Mouse (Mus musculus) embryo, embryonic 10 days (tissue): Measurements from ENCODE around the gene Gm21739.
"Not testable (repeated sequence)": the region's sequence is repeated elsewhere in the genome, so short reads cannot be mapped to it uniquely, and the experiment has no call there.

ENCODE experiments used
- DNase-seq: peaks from one replicate; pipeline ENCODE4 v3.0.0-alpha.2; 2015; ENCODE audit warnings: low spot score

Gene Gm21739

GRCm38 (mm10) chrY:44264344-44264743 is at the start of gene Gm21739:
Gene Gm21739, minus strand, starts transcription at chrY:44264444.
- not testable (repeated sequence) for DNase-seq
